Mouse (Mus musculus) ES-Bruce4 (cell line): ENCODE measurements at regions not wholly inside any gene's neighbourhood (a gene's known extent, or its start where the extent isn't known, plus 50 kb on each side); places are given as distances from the start of the nearest gene placed in this dataset.

ENCODE experiments used
- CTCF ChIP-seq: IDR thresholded peaks from one replicate; pipeline ENCODE4 v1.8.1; 2011; ENCODE audit warnings: low read depth, low read length
- EP300 ChIP-seq: IDR thresholded peaks from 2 replicates; pipeline ENCODE4 v1.6.1; 2011; ENCODE audit warnings: low read depth, low read length; ENCODE audit not compliant: insufficient read depth
- POLR2A ChIP-seq: IDR thresholded peaks from one replicate; pipeline ENCODE4 v1.8.1; 2011; ENCODE audit warnings: low read length; ENCODE audit not compliant: insufficient read depth

DNA sequence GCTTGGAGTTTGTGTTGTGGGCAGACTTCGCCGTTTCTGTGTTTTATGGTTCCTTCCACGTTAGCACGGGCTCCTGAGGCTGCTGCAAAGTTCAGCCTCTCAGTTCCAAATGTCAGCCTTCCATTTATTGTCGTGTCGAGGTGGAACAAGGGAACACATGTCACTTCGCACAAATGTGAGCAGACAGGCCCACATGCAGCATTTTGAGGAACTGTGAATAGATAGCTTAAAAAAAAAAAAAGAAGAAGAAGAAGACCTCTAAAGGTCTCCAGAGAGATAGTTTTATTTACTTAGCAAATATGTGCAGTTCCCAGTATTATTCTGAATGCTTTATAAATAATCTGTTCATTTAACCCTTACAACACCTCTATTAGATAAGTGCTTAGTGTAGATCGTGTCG, 66.4 kb upstream of the Zc3h12c start:
- no peak for TF ChIP-seq CTCF
- TF ChIP-seq POLR2A = no peak
- TF ChIP-seq EP300 = no peak
